Mouse (Mus musculus) MN1 (cell line): ENCODE measurements around the gene Clec12b.
"Not testable (repeated sequence)": the region's sequence is repeated elsewhere in the genome, so short reads cannot be mapped to it uniquely, and the experiment has no call there.

Source experiments
- DNase-seq: peaks from one replicate; pipeline ENCODE4 v3.0.0-alpha.2; 2016; ENCODE audit warnings: low spot score

Gene Clec12b

DNA sequence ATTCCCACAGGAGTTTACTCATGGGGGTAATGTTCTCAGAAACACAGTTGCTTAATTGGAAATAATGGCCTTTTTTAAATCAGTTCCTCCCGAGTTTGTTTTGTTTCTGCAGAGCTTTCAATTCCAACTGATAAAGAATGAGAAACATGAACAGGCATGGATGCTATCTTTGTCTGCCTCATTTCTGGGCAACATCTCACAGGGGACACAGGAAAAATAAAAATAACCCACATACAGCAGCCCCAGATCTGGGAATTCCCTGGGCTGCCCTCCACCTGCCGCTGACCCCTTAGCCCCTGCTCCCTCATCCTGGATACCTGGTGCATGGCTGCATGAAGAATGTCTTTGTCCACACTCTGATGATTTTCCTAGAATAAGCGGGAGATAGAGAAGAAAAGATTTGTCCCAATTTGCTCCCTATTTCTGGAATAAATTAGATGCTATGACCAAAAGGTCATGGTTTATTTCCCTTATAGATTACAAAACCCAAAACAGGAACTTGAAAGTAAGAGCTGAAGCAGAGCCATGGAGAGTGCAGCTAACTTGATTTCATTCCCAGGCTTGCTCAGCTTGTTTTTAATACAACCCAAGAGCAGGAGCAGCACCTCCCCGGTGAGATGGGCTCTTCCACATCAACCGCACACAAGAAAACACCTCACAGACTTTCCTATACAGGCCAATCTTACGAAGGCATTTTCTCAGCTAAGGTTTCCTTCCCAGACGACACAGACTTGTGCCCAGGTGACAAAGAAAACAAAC lies 16.1 kb downstream of the Clec12b start:
- no peak for DNase-seq

DNA sequence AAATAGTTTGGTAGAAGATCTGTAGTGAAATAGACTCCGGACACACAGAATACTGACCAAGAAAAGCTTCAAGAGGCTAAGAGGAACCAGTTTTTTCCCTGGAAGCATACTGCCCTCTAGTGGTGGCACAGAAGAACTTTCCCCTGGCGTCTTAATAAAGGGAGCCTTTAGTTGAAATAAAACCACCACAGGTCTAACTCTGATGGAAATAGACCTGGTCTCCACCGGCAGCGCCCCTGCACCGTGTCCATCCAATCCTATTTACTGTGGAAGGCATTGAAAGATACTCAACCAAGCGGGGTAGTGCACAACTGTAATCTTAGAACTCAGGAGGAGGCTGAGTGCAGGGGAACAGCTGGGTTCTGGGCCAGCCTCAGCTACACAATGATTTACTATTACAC lies 19.7 kb downstream of the Clec12b start:
- peak; percentile 33 for DNase-seq

DNA sequence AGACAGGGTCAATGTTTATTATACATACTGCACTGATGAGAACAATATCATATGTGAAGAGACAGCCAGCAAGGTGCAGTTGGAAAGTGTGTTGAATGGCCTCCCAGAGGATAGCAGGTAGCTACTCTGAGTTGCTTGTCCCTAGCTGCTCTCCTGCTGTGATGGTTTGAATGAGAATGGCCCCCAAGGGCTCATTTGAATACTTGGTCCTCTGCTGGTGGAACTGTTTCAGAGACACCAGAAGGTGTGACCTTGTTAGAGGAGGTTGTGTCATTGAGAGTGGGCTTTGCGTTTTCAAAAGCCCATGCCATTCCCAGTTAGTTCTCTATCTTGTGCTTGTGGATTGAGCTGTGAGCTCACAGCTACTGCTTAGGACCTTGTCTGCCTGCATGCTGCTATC lies 21.7 kb downstream of the Clec12b start:
- DNase-seq: no peak

DNA sequence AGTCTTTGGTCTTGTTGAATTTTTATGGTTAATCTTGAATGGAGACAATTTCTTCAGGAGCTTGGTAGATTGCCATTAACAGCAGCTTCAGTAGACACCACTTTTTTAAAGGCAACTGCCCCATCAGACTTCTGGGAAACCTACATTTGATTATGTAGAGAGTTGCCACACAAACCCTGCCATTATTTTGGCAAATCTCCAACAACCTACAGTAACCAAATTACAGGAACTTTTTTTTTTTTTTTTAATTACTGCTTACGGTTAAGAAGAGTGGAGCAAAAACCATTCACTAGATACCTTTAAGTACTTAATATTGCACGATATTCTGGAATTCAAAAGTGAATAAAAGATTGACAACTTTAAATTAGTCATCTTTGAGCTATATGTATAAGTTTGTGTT lies 26.2 kb downstream of the Clec12b start:
- no peak for DNase-seq

DNA sequence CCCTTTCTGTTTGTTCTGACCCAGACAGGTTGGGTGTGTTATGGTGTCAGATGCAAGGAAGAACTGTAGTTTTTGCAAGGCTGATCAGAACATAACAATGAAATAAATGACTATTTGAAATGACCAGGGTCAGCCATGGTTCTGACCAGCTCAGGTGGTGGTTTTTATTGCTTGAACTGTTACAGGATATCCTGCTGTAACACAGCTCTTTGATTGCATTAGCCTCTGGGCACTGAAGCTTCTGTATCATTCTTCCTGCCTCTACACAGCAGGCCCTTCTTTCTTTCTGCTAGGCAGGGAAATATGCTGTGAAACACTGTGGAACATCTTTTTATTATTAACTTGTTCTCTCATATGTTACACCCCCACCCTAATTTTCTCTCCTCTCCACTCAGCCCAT lies 29.2 kb downstream of the Clec12b start:
- no peak for DNase-seq

DNA sequence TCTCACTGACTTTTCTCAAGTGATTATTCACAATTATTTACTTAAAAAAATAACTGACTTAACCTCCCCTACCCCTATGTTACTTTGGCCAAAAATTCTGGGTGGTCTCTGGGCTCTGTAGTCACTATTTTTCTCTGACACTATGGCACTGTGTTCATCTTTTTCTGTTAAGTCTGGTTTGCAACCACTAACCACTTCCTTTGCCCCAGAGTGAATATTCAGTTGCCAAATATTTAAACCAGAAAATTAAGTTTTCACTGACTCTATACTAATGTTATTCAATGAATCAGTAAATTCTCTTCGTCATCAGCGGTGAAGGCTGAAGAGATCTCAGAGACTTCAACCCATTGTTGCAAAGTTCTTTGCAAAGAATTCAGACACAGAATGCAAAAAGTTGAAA lies 29.9 kb downstream of the Clec12b start:
- DNase-seq: no peak

DNA sequence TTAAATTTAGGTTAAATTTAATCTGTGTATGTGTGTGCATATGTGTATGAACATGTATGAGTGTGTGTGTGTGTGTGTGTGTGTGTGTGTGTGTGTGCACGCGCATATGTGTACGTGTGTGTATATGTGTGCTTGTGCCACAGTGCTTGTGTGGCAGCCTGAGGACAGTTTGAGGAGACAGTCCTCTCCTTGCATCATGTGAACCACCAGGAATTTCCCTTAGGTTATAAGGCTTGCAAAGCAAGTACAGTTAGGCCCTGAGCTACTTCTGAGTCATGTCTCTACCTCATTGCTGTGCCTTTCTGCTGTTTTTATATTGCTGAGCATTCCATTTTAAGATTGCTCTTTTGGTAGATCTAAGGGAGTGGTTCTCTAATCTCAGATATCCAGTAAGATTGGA lies 34.6 kb downstream of the Clec12b start:
- DNase-seq: no peak

DNA sequence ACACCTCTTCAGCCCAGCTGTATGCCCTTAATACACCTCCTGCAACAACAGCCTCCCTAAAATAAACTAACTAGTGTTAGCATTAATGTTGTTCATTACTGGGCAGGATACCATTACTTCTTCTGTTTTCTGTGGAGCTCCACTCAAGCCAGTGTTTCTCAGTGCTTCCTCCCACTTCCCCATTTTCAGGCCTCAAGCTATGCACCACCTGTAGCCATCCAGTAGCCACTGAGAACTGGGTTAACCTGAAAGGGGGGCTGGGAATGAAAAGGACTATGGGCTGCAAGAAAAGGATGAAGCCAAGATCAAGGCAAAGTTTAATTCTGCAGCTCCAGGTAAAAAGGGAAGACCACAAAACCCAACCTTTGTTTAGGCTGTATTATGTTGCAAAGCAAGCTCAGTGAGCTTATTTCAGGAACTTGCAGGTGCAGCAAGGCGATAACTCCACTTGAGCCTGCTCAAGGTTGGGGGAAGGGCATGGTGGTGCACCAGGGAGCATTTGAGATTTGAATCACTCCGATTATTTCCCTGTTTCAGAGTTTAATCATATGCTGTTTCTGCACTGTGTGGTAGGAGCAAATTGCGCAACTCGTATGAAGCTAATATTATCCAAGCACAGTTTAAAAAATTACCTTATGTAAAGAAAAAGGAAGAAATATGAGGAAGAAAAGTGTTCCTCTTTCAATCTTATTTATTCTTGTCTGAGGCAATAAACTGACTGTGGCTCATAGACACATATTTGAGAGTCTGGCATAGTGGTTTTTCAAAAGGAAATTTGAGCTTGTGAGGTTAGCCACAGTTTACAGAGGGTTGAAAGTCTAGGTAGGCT lies 35.9 kb downstream of the Clec12b start:
- no peak for DNase-seq

DNA sequence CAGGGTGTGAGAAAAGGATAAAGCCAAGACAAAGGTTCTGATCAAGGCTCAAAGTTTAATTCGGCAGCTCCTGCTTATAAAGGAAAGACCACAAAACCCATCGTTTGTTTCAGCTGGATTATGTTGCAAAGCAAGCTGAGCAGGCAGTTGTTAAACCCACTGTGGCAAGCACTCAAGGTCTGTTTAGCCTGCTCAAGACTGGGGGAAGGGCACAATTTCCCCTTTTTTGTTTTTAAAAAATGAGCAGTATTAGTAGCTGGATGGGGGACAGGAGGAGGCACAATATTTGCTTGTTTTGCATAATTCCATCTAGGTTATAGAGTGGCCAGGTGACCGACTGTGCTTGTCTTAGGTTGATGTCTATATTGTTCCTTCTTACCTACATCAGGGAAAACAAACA lies 41.3 kb downstream of the Clec12b start:
- no peak for DNase-seq

DNA sequence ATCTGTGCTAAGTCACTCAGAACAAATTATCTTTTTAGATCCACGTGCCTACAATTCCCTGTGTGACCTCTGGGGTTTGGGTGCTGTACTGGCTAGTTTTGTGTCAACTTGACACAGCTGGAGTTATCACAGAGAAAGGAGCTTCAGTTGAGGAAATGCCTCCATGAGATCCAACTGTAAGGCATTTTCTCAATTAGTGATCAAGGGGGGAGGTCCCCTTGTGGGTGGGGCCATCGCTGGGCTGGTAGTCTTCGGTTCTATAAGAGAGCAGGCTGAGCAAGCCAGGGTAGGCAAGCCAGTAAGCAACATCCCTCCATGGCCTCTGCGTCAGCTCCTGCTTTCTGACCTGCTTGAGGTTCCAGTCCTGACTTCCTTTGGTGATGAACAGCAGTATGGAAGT lies 43.3 kb downstream of the Clec12b start, which contains the start of gene Clec12a:
TSS of gene Clec12a (plus strand) at position 301 of the 400 bp plus-strand sequence.
- DNase-seq: not testable (repeated sequence)

DNA sequence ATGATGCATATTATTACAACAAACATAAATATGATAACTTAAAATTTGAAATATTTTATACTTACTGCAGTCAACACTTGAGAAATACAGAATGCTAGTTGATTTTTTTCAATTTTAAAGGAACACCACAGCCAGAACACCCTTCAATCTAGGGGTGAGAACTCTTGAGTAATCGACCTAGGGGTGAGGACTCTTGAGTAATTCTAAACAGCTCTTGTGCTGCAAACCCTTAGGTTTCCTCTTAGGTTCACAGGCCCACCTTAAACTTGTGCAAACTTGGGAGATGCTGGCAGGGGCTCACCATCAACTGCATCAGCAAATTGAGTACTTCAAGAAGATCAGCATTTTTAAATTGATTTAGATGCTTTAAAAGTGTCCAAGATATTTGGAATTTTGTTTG lies 47.9 kb downstream of the Clec12b start:
- DNase-seq: no peak

DNA sequence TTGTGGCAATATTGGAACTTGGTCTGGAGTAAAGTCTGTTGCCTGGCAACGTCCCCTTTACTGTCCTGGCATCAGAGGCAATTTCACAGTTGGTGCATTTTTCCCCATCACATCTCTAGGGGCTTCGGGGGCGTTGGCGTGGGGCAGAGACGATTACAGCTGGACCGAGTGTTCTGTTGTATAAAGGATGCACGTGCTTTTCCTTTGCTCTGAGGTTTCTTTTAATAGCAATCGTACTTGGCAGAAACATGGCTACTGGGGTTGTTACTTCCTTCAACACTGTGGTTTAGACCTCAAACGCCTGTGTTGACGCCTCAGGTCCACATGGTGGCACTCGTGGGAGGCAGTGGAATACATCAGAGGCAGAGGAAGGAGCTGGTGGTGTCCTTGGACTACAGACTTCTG lies 52.0 kb downstream of the Clec12b start:
- no peak for DNase-seq

DNA sequence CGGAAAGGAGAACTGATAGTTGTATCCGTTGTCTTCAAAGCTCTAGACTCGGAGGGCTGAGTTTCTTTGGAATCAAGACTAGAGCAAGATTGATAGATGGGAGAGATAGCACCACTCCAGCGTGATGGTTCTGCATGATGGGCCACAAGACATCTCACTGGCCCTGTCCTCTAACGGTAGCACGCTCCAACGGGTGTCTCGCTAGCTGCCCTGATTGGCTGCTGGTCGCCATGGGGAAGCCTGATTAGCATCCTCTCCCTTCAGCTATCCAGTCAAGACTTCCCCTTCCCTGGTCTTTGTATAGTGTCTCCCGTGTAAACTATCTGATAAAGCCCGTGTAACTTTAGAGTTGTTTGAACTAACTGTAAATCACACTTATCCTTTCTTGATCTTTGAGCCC lies 54.1 kb downstream of the Clec12b start, which contains the start of gene 4922502D21Rik:
TSS of gene 4922502D21Rik (minus strand) at position 187 of the 400 bp plus-strand sequence.
- DNase-seq: no peak

DNA sequence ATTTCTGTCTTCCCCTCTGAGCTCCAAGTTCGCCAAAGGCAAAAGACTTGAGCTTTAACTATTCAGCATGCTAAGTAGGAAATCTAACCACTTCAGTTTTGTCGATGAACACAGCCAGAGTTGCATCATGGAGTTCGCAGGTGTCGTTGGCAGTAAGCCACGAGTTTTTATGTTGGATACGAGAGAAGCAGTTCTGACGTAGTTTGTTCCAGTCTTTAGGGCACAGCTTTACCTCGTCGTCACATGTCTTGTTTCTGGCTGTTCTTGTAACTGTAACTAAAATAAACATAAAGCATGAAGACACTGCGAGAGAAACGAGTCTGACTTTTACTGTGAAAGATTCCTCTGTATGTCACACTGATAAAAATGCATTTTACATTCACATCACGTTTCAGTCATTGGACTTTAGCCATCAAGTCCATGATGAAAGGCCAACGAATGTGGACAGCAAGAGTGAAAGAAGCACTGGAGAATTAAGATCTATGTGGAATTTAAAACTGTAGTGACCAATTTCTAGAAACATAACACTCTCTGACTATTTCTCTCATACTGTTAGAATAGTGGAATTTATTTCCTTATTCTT lies 59.0 kb downstream of the Clec12b start:
- no peak for DNase-seq

DNA sequence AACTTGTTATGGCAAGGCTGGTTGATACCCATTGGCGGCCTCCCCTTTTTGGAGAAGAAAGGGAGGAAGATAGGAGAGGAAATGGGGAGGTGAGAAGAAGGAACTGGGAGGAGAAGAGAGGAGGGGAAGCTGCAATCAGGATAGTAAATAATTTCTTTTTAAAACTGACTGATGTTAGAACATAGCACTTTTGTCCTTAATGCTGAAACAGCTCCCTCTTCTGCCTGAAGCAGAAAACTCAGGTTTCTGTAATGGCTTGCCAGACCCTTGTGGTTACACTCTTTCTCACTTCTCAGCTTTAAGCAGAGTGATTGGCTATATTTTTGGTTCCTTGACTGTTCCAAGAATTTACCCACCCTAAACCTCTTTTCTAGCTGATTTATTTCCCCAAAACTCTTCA lies 59.7 kb downstream of the Clec12b start:
- no peak for DNase-seq
